4 mouse cellular contexts compared by ENCODE assay signal in the genomic region with DNA sequence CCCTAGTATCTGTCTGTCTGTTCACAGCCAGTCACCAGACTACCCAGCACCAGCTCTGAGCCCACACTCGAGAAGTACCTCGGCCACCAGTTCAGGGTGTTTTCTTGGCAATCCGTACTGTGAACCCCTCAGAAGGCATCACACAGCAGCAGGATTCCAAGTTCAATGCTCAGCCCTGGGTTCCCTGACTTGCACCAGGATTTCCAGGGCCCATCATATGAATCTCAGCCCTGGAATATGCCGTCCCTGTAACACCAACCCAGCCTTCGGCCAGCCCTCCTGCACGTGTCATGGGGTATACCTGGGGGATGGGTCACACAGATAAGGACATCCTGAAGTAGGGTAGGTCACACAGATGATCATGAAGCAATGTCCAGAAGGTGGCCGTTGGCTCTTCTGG.
"Had no signal": no experiment of that assay in that cellular context is flagged by ENCODE, and none has a peak within 500 bp of the region (broad histone marks: within the 10 kb centered on the region; RNA-seq: fewer than 3 reads in every experiment).

No protein-coding gene starts in this region.

- H3K36me3 ChIP-seq: liver, embryonic 13.5 days; lung, embryonic 15.5 days had no signal

- H3K4me3 ChIP-seq: left cerebral cortex, adult 2 months; liver, embryonic 13.5 days; lung, embryonic 15.5 days had no signal

- H3K4me2 ChIP-seq: liver, embryonic 13.5 days had no signal

- H3K4me1 ChIP-seq: liver, embryonic 13.5 days had no signal

- ATAC-seq: liver, postnatal 0 days had no signal

- H3K9me3 ChIP-seq: liver, embryonic 13.5 days; lung, embryonic 15.5 days had no signal

- H3K27ac ChIP-seq: left cerebral cortex, adult 2 months; liver, embryonic 13.5 days; lung, embryonic 15.5 days had no signal

- H3K9ac ChIP-seq: liver, embryonic 13.5 days; liver, postnatal 0 days; lung, embryonic 15.5 days had no signal
